Mouse (Mus musculus) testis, adult 2 months (tissue): ENCODE results near the gene Fam107a.
"Not testable (repeated sequence)": the region's sequence is repeated elsewhere in the genome, so short reads cannot be mapped to it uniquely, and the experiment has no call there.

ENCODE experiments used
- CTCF ChIP-seq: fragments of 200-500 bp; IDR thresholded peaks from 2 replicates; pipeline ENCODE4 v1.5.1; 2012; ENCODE audit warnings: low read depth, mild to moderate bottlenecking, inconsistent platforms, low read length, moderate library complexity; ENCODE audit not compliant: control insufficient read depth, insufficient read depth, insufficient replicate concordance
- POLR2A ChIP-seq: fragments of 200-500 bp; IDR thresholded peaks from 2 replicates; pipeline ENCODE4 v1.6.1; 2012; ENCODE audit warnings: low read depth, mild to moderate bottlenecking, inconsistent platforms, low read length, moderate library complexity; ENCODE audit not compliant: control insufficient read depth

DNA sequence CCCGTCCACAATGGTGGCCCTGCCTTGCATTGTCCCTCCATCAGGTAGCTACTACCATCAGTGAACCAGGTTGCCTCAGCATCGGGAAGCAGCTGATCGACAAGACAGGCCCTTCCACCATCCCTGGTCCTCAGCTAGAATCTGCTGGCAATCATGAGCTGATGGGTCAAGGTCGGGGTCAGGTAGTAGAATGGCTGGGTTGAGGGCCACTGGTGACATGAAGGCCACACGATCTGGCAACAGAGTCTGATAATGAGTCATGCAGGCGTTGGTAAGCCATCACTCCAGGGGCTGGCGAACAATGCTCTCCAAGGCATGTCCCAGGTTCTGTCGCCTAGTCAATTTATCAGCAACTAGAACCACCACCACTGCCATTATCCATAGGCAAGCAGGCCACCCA, 46.5 kb downstream of the Fam107a start:
- not testable (repeated sequence) for TF ChIP-seq CTCF, POLR2A
